Mouse (Mus musculus): ENCODE results near the gene Lrrc10b. TPM values are rescaled to one million over a fixed set of nuclear protein-coding genes. Genes with fewer than 3 reads are reported as not detected.

Gene Lrrc10b
- not detected in 2 replicates for polyA plus RNA-seq (2012)

GRCm38 (mm10) chr19:10456752-10457483 lies at the start of gene Lrrc10b:
Lrrc10b (minus strand) TSS chr19:10457473.
- TF ChIP-seq GATA1 (IDR thresholded peaks at IDR 0.05; ENCODE audit: low read length), result no peak

- TF ChIP-seq GATA1 (IDR thresholded peaks at IDR 0.05; ENCODE audit: low read length), result no peak
These were observed 45.3 kb upstream of the Lrrc10b start for GRCm38 (mm10) chr19:10502571-10502970.

GRCm38 (mm10) chr19:10500581-10500980 lies 43.3 kb upstream of the Lrrc10b start:
- no peak for TF ChIP-seq GATA1 (IDR thresholded peaks at IDR 0.05; ENCODE audit: low read length)

- TF ChIP-seq GATA1 (IDR thresholded peaks at IDR 0.05; ENCODE audit: low read length), result no peak
These were observed 40.4 kb upstream of the Lrrc10b start for GRCm38 (mm10) chr19:10497512-10498160.

GRCm38 (mm10) chr19:10496976-10497375 lies 39.7 kb upstream of the Lrrc10b start:
- TF ChIP-seq GATA1 (IDR thresholded peaks at IDR 0.05; ENCODE audit: low read length), result no peak

GRCm38 (mm10) chr19:10495670-10496069 lies 38.4 kb upstream of the Lrrc10b start:
- TF ChIP-seq GATA1 (IDR thresholded peaks at IDR 0.05; ENCODE audit: low read length), result no peak

GRCm38 (mm10) chr19:10486264-10486738 lies 29.0 kb upstream of the Lrrc10b start:
- no peak for TF ChIP-seq GATA1 (IDR thresholded peaks at IDR 0.05; ENCODE audit: low read length)

- TF ChIP-seq GATA1 (IDR thresholded peaks at IDR 0.05; ENCODE audit: low read length), result no peak
These were observed 25.4 kb upstream of the Lrrc10b start, which contains the start of gene Ppp1r32 for GRCm38 (mm10) chr19:10482703-10483102. Ppp1r32 (minus strand) TSS chr19:10482928.

- TF ChIP-seq GATA1 (IDR thresholded peaks at IDR 0.05; ENCODE audit: low read length), result no peak
These were observed 22.3 kb upstream of the Lrrc10b start for GRCm38 (mm10) chr19:10479541-10479940.

- no peak for TF ChIP-seq GATA1 (IDR thresholded peaks at IDR 0.05; ENCODE audit: low read length)
These were observed 16.5 kb upstream of the Lrrc10b start for GRCm38 (mm10) chr19:10473779-10474178.

GRCm38 (mm10) chr19:10472958-10473357 lies 15.7 kb upstream of the Lrrc10b start:
- no peak for TF ChIP-seq GATA1 (IDR thresholded peaks at IDR 0.05; ENCODE audit: low read length)

GRCm38 (mm10) chr19:10469171-10469658 lies 11.9 kb upstream of the Lrrc10b start:
- no peak for TF ChIP-seq GATA1 (IDR thresholded peaks at IDR 0.05; ENCODE audit: low read length)

GRCm38 (mm10) chr19:10464427-10464826 lies 7.2 kb upstream of the Lrrc10b start:
- TF ChIP-seq GATA1 (IDR thresholded peaks at IDR 0.05; ENCODE audit: low read length), result no peak

GRCm38 (mm10) chr19:10461584-10461983 lies 4.3 kb upstream of the Lrrc10b start:
- TF ChIP-seq GATA1 (IDR thresholded peaks at IDR 0.05; ENCODE audit: low read length), result no peak

GRCm38 (mm10) chr19:10459907-10460306 lies 2.6 kb upstream of the Lrrc10b start:
- TF ChIP-seq GATA1 (IDR thresholded peaks at IDR 0.05; ENCODE audit: low read length), result no peak

GRCm38 (mm10) chr19:10458096-10458495 lies 823 bp upstream of the Lrrc10b start:
- no peak for TF ChIP-seq GATA1 (IDR thresholded peaks at IDR 0.05; ENCODE audit: low read length)

GRCm38 (mm10) chr19:10457484-10457800 lies 169 bp upstream of the Lrrc10b start:
- TF ChIP-seq GATA1 (IDR thresholded peaks at IDR 0.05; ENCODE audit: low read length), result no peak
